Mouse (Mus musculus): ENCODE measurements around the gene Lhx4.

- TF ChIP-seq MAFK (IDR thresholded peaks at IDR 0.05; ENCODE audit: borderline replicate concordance, low read depth, low read length) (no peak), MYC (IDR thresholded peaks at IDR 0.05; ENCODE audit: low read depth, low read length) (no peak), NELFE (IDR thresholded peaks at IDR 0.05; ENCODE audit: low read depth, low read length) (no peak)
Observed at GRCm38 (mm10) chr1:155717301-155717700, 34.2 kb downstream of the Lhx4 start.

Measured in MEL (cell line).